8 mouse cellular contexts compared by ENCODE assay signal in genomic region chr10:86705318-86705921, GRCm38 (mm10). TPM values are rescaled to one million over a fixed set of nuclear protein-coding genes. Genes with fewer than 3 reads are reported as not detected.
DNase-seq lines count a peak whose midpoint lies in the region; ATAC-seq and TF ChIP-seq lines count a peak whose summit lies in the region.

Gene Hsp90b1 (minus strand): TSS chr10:86705509.
Gene Ttc41 (plus strand): TSS chr10:86705811.

- WGBS in kidney, embryonic 14.5 days: under 1% methylated on average over 51 of the region's 51 CpGs
- under 1% methylated on average over 51 of the region's 51 CpGs for WGBS in limb, embryonic 15.5 days

- peak; percentile 99 for DNase-seq in A20 (ENCODE audit: low read depth, low spot score)
- DNase-seq in heart, adult 9 months (ENCODE audit: low spot score in 2 of 2): peak; percentile 99 to 100
- peak; percentile 96 to 98 for DNase-seq in monocyte, adult 2 months (ENCODE audit: low read depth in 1 of 2, low spot score in 2 of 2)
- peak; percentile 99 for DNase-seq in spleen, postnatal 36 days (ENCODE audit: low spot score in 2 of 2)

- H3K27me3 ChIP-seq in kidney, embryonic 14.5 days (ENCODE audit: control insufficient read depth, insufficient read depth, low read length): no peaks in the 10 kb centered on the region
- no peaks in the 10 kb centered on the region for H3K27me3 ChIP-seq in limb, embryonic 15.5 days

- no peak for TF ChIP-seq CTCF in bone marrow macrophage, adult 2 months (IDR thresholded peaks at IDR 0.05; ENCODE audit: low read depth, low read length)
- no peak for TF ChIP-seq CTCF in embryonic fibroblast, embryonic 13.5 days (IDR thresholded peaks at IDR 0.05; ENCODE audit: borderline replicate concordance, insufficient read depth, low read length)

- peak within 1 kb of the TSS; percentile 91 for H3K27ac ChIP-seq in bone marrow macrophage, adult 2 months (ENCODE audit: insufficient read depth, low read depth, low read length)
- H3K27ac ChIP-seq in embryonic fibroblast, embryonic 13.5 days (ENCODE audit: insufficient read depth, low read length): peak within 1 kb of the TSS; percentile 96
- H3K27ac ChIP-seq in kidney, embryonic 14.5 days (ENCODE audit: low read depth, low read length): peak within 1 kb of the TSS; percentile 88
- H3K27ac ChIP-seq in limb, embryonic 15.5 days: peak within 1 kb of the TSS; percentile 97

- H3K4me1 ChIP-seq in bone marrow macrophage, adult 2 months (ENCODE audit: control insufficient read depth, insufficient read depth, low read length): peaks cover 25% of the 10 kb centered on the region
- H3K4me1 ChIP-seq in embryonic fibroblast, embryonic 13.5 days (ENCODE audit: control insufficient read depth, insufficient read depth, low read length): peaks cover 18% of the 10 kb centered on the region
- peaks cover 40% of the 10 kb centered on the region for H3K4me1 ChIP-seq in kidney, embryonic 14.5 days (ENCODE audit: control insufficient read depth, insufficient read depth, low read length)
- peaks cover 38% of the 10 kb centered on the region for H3K4me1 ChIP-seq in limb, embryonic 15.5 days

- ATAC-seq in kidney, embryonic 14.5 days (ENCODE audit: low FRiP score, low TSS enrichment): peak; percentile 99
- peak; percentile 99 for ATAC-seq in limb, embryonic 15.5 days (ENCODE audit: insufficient number of reproducible peaks, low FRiP score, low TSS enrichment, low read depth)

- peak within 1 kb of the TSS; percentile 88 for H3K4me3 ChIP-seq in bone marrow macrophage, adult 2 months (ENCODE audit: insufficient read depth, low read length)
- peak within 1 kb of the TSS; percentile 88 for H3K4me3 ChIP-seq in embryonic fibroblast, embryonic 13.5 days (ENCODE audit: insufficient read depth, low read length)
- H3K4me3 ChIP-seq in kidney, embryonic 14.5 days (ENCODE audit: low read length): peak within 1 kb of the TSS; percentile 94
- peak within 1 kb of the TSS; percentile 92 for H3K4me3 ChIP-seq in limb, embryonic 15.5 days

- peak within 1 kb of the TSS; percentile 95 for H3K9ac ChIP-seq in kidney, embryonic 14.5 days (ENCODE audit: low read depth, low read length)
- peak within 1 kb of the TSS; percentile 93 for H3K9ac ChIP-seq in limb, embryonic 15.5 days

- no peaks in the 10 kb centered on the region for H3K9me3 ChIP-seq in kidney, embryonic 14.5 days (ENCODE audit: control insufficient read depth, low read length)
- H3K9me3 ChIP-seq in limb, embryonic 15.5 days: no peaks in the 10 kb centered on the region

- peaks cover 36% of the 10 kb centered on the region for H3K36me3 ChIP-seq in kidney, embryonic 14.5 days (ENCODE audit: control insufficient read depth, insufficient read depth, low read length)
- peaks cover 24% of the 10 kb centered on the region for H3K36me3 ChIP-seq in limb, embryonic 15.5 days

- peak within 1 kb of the TSS; percentile 88 for H3K4me2 ChIP-seq in kidney, embryonic 14.5 days (replicated peaks; ENCODE audit: low read depth, low read length)
- H3K4me2 ChIP-seq in limb, embryonic 15.5 days: peak within 1 kb of the TSS; percentile 72

- TF ChIP-seq POLR2A in bone marrow macrophage, adult 2 months (IDR thresholded peaks at IDR 0.05; ENCODE audit: borderline replicate concordance, low read depth, low read length): no peak
- peak; percentile 98 for TF ChIP-seq POLR2A in embryonic fibroblast, embryonic 13.5 days (IDR thresholded peaks at IDR 0.05; ENCODE audit: low read depth, low read length)

RNA-seq across cellular contexts. Expression of gene Hsp90b1, which starts in this region (rescaled TPM):
- polyA plus RNA-seq in bone marrow macrophage, adult 2 months (2012; ENCODE audit: insufficient read depth, insufficient read length, missing spikeins): 458 and 473 TPM in 2 replicates
- 1,488 and 1,495 TPM in 2 replicates for polyA plus RNA-seq in embryonic fibroblast, embryonic 13.5 days (2011; ENCODE audit: insufficient read length, low read depth, missing spikeins)
- 476 and 591 TPM in 2 replicates for polyA plus RNA-seq in kidney, embryonic 14.5 days (2014; fragmentation: Nextera tagmentation; extraction: Ambion mirVana)
- polyA plus RNA-seq in limb, embryonic 15.5 days (2015; fragmentation: Nextera tagmentation; extraction: Ambion mirVana): 622 and 662 TPM in 2 replicates

RNA-seq across cellular contexts. Expression of gene Ttc41, which starts in this region (rescaled TPM):
- 0.89 and 1.8 TPM in 2 replicates for polyA plus RNA-seq in bone marrow macrophage, adult 2 months (2012; ENCODE audit: insufficient read depth, insufficient read length, missing spikeins)
- 1.1 and 1.9 TPM in 2 replicates for polyA plus RNA-seq in embryonic fibroblast, embryonic 13.5 days (2011; ENCODE audit: insufficient read length, low read depth, missing spikeins)
- 1.2 and 1.5 TPM in 2 replicates for polyA plus RNA-seq in kidney, embryonic 14.5 days (2014; fragmentation: Nextera tagmentation; extraction: Ambion mirVana)
- polyA plus RNA-seq in limb, embryonic 15.5 days (2015; fragmentation: Nextera tagmentation; extraction: Ambion mirVana): 0.69 and 0.98 TPM in 2 replicates

Comparison
In these comparisons a context has a peak if more than half of its experiments do, and no peak if none do; other contexts are left out.
1. Peak in every context shown above with its lines: DNase-seq, ATAC-seq, H3K4me3 ChIP-seq and H3K27ac ChIP-seq.